Mouse (Mus musculus) thymus, postnatal 4 days (tissue): ENCODE results near the gene Tie1.

Source experiments
- DNase-seq: peaks from one replicate; pipeline ENCODE4 v3.0.0; 2021

The Tie1 gene

GRCm38 (mm10) chr4:118472687-118473086 is 17.2 kb downstream of the Tie1 start:
- DNase-seq: no peak

GRCm38 (mm10) chr4:118471281-118471680 is 18.6 kb downstream of the Tie1 start:
- no peak for DNase-seq

- DNase-seq: no peak
Measured at GRCm38 (mm10) chr4:118465697-118466163, 24.1 kb downstream of the Tie1 start.

GRCm38 (mm10) chr4:118464956-118465355 is 24.9 kb downstream of the Tie1 start:
- no peak for DNase-seq

GRCm38 (mm10) chr4:118457345-118457975 is 32.4 kb downstream of the Tie1 start, which contains the start of gene Mpl:
Mpl (minus strand) TSS chr4:118457513.
- DNase-seq: no peak

GRCm38 (mm10) chr4:118446415-118447153 is 43.3 kb downstream of the Tie1 start:
- no peak for DNase-seq

- DNase-seq: no peak
Measured at GRCm38 (mm10) chr4:118445781-118446414, 44.0 kb downstream of the Tie1 start.

GRCm38 (mm10) chr4:118445088-118445487 is 44.8 kb downstream of the Tie1 start:
- DNase-seq: no peak

- DNase-seq: peak; percentile 67
Measured at GRCm38 (mm10) chr4:118437829-118438253, 52.0 kb downstream of the Tie1 start.

GRCm38 (mm10) chr4:118436820-118437603 is 52.8 kb downstream of the Tie1 start, which contains the start of gene Cdc20:
Cdc20 (minus strand) TSS chr4:118437352.
- peak; percentile 86 for DNase-seq

GRCm38 (mm10) chr4:118432332-118432731 is 57.5 kb downstream of the Tie1 start:
- no peak for DNase-seq

GRCm38 (mm10) chr4:118429215-118429895 is 60.5 kb downstream of the Tie1 start:
- peak; percentile 28 for DNase-seq

GRCm38 (mm10) chr4:118428531-118429214 is 61.2 kb downstream of the Tie1 start:
- no peak for DNase-seq

- DNase-seq: peak; percentile 73
Measured at GRCm38 (mm10) chr4:118427768-118428451, 62.0 kb downstream of the Tie1 start, which contains the start of gene Elovl1. Elovl1 (plus strand) TSS chr4:118428093.

GRCm38 (mm10) chr4:118427415-118427767 is 62.5 kb downstream of the Tie1 start:
- DNase-seq: no peak

- DNase-seq: no peak
Measured at GRCm38 (mm10) chr4:118425374-118425773, 64.5 kb downstream of the Tie1 start.

GRCm38 (mm10) chr4:118424541-118425160 is 65.2 kb downstream of the Tie1 start:
- no peak for DNase-seq

- DNase-seq: no peak
Measured at GRCm38 (mm10) chr4:118421384-118421783, 68.5 kb downstream of the Tie1 start.
